Mouse (Mus musculus): ENCODE results near the gene 4930550C14Rik.

- TF ChIP-seq CTCF (conservative IDR thresholded peaks at IDR 0.05; ENCODE audit: low read length) (no peak), NANOG (IDR thresholded peaks at IDR 0.05; ENCODE audit: borderline replicate concordance, low read length) (no peak)
Measured at GRCm38 (mm10) chr9:53452038-53452437, 49.9 kb downstream of the 4930550C14Rik start.
